Mouse (Mus musculus) right cerebral cortex, adult 2 months (tissue): ENCODE data around the gene 4930404H24Rik.

Source experiments
- DNase-seq, 2 experiments: peaks; one replicate each; pipeline ENCODE4 v3.0.0; 2021 to 2022; ENCODE audit warnings: low spot score in 2 of 2

Gene 4930404H24Rik

GRCm38 (mm10) chr2:153509211-153510029 is 16.8 kb downstream of the 4930404H24Rik start:
- peak in 1 of 2 experiments; percentile 55 for DNase-seq

- DNase-seq: no peak
These were observed 17.5 kb downstream of the 4930404H24Rik start for GRCm38 (mm10) chr2:153510136-153510535.

- DNase-seq: no peak
These were observed 19.0 kb downstream of the 4930404H24Rik start for GRCm38 (mm10) chr2:153511562-153511961.

GRCm38 (mm10) chr2:153512416-153513323 is 20.1 kb downstream of the 4930404H24Rik start:
- DNase-seq: no peak

- no peak for DNase-seq
These were observed 21.4 kb downstream of the 4930404H24Rik start for GRCm38 (mm10) chr2:153513983-153514382.

GRCm38 (mm10) chr2:153514497-153515380 is 22.1 kb downstream of the 4930404H24Rik start:
- DNase-seq: no peak

- no peak for DNase-seq
These were observed 23.0 kb downstream of the 4930404H24Rik start for GRCm38 (mm10) chr2:153515582-153515981.

GRCm38 (mm10) chr2:153516961-153517360 is 24.4 kb downstream of the 4930404H24Rik start:
- DNase-seq: no peak

GRCm38 (mm10) chr2:153520057-153520456 is 27.5 kb downstream of the 4930404H24Rik start:
- no peak for DNase-seq

- no peak for DNase-seq
These were observed 29.7 kb downstream of the 4930404H24Rik start for GRCm38 (mm10) chr2:153522270-153522669.

GRCm38 (mm10) chr2:153523143-153523542 is 30.6 kb downstream of the 4930404H24Rik start:
- DNase-seq: no peak

GRCm38 (mm10) chr2:153523656-153524055 is 31.1 kb downstream of the 4930404H24Rik start:
- no peak for DNase-seq

GRCm38 (mm10) chr2:153524727-153525126 is 32.1 kb downstream of the 4930404H24Rik start:
- no peak for DNase-seq

GRCm38 (mm10) chr2:153525906-153526311 is 33.3 kb downstream of the 4930404H24Rik start:
- no peak for DNase-seq

- DNase-seq: no peak
These were observed 34.4 kb downstream of the 4930404H24Rik start for GRCm38 (mm10) chr2:153526850-153527530.

GRCm38 (mm10) chr2:153527580-153528531 is 35.3 kb downstream of the 4930404H24Rik start:
- DNase-seq: no peak

- DNase-seq: peak in 1 of 2 experiments; percentile 47
These were observed 36.2 kb downstream of the 4930404H24Rik start for GRCm38 (mm10) chr2:153528571-153529364.

- peak in 1 of 2 experiments; percentile 48 for DNase-seq
These were observed 36.8 kb downstream of the 4930404H24Rik start for GRCm38 (mm10) chr2:153529365-153529781.
